Mouse (Mus musculus): Measurements from ENCODE around the gene Pnpla3. TPM values are rescaled to one million over a fixed set of nuclear protein-coding genes. Genes with fewer than 3 reads are reported as not detected.
"Not testable (repeated sequence)": the region's sequence is repeated elsewhere in the genome, so short reads cannot be mapped to it uniquely, and the experiment has no call there.

Gene Pnpla3
- 10 to 100 TPM; 46.4 to 65.3 TPM for total RNA-seq (2021)
- 178 and 239 TPM in 2 replicates for polyA plus RNA-seq (2012; rRNA removed)
- long read RNA-seq, partial matches to known transcripts: 4 of 37 reads
- long read RNA-seq, other reads (novel, unspliced or antisense): 31 of 37 reads

DNA sequence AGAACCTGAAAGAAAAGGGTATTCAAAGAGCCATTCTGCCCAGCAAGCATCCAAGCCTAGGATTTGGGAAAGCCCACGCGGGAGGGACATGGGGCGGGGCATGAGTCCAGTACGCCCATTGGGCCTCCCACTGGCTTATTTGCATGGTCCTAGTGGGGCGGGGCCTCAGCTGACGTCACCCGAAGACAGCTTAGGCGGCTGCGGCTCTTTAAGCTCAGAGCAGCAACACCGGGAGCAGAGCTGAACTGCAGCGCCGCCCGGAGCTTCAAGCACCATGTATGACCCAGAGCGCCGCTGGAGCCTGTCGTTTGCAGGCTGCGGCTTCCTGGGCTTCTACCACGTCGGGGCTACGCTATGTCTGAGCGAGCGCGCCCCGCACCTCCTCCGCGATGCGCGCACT is at the start of gene Pnpla3:
Gene Pnpla3 (plus strand): TSS at position 238 of the 400 bp plus-strand sequence.
- peak; percentile 97 for DNase-seq

DNA sequence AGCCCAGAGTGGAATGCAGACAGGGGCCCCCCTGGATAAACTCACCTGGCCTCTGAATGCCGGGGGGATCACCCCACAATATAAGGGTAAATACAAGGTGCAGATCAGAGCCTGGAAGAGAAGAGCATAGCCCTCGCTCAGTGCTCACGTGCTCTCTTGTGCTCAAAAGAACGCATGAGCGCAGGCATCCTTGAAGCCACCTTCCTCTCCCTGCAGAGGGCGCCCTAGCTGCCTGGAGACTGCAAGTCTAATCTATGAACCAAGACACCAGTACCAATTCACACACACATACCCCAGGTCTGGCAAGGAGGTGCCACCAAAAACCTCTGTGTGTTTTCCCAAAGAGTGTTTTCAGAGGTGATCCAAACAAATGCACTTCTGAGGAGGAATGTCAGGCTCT is 47.0 kb upstream of the Pnpla3 start:
- no peak for DNase-seq

DNA sequence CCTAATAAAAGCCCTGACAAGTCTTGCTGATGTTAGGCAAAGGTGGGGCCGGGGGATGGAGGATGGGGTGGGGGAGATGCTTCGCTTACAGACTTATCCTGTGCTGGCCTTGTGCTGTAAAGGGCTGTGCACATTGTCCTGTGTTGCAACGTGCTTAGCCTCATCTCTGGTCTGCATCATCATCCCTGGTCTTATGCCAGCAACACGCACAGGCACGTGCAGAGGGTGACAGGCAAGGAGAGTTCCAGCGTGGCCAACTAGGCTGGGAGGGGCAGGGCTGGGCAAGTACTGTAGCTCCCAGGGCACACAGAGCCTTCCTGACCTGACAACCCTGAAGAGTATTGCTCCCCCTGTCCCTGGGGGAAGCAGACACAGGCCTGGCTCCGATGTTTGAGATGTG is 46.6 kb upstream of the Pnpla3 start:
- peak; percentile 57 for DNase-seq

DNA sequence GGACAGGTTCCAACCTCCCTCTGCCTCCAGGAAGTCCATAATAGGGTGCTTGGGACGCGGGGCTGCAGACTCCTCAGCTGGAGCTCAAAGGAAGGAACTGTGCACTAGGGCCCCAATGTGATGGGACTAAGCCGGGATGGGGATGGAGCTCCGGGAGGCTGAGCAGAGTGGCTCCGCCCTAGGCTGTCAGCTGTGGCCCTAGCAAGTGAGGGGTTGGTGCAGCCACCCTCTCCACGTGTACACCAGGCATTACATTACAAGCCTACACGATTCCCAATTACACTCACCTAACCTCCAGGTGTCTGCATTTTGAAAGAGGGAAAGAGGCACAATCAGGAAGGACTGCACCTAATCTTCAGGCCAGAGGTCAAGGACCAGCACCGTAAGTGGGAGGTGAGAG is 44.6 kb upstream of the Pnpla3 start, which contains the start of gene Pnpla5:
Gene Pnpla5 (minus strand): TSS at position 101 of the 400 bp plus-strand sequence.
- DNase-seq: no peak

DNA sequence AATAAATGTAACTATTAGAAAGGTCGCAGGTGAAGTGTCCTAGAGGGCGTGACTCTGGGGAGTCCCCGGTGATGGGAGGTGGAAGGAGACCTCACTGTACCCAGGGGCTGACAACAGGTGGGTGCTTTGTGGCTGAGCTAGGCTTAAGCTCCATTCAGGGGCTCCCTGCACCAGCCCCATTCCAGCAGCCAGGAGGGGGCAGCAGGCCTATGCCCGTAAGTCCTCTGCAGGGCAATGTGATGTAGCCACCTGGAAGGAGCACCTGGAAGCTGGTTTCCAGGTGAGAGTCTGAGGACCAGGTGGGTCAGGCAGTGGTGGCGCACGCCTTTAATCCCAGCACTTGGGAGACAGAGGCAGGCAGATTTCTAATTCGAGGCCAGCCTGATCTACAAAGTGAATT is 43.6 kb upstream of the Pnpla3 start:
- no peak for DNase-seq

DNA sequence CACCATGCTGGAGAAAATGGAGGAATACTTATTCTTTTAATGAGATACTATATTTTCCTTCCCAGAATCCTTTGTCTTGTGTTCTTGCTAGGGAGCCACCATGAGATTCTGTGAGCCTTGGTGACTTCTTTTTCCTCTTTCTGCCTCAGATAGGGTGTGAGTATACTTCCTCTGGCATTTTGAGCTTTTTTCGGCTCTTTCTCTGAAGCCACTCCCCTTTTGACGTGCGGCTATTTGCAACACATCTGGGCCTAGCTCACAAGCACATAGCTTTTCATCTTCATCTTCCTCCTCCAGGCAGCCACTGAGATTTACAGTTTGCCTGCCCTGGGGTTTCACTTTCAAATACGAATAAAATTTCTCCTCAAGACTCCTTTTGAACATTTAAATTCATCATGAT is 41.2 kb upstream of the Pnpla3 start:
- DNase-seq: no peak

DNA sequence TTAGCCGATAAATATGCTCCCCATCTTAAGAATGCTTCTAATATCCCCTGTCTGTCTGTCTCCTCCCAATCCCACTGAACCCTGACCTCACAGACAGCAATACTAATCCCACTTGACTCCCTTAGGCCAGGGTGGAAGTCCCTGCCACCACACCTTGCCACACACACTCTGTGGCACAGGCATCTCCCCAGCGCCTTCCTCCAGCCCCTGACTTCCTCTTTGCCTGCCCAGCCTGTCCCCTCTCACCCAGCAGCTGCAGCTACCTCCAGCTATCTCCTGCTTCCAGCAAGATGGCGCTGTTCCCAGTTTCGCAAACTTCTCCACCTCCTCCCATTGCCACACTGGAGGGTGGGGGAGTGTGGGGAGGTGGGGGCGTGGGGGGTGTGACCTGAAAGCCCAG is 40.8 kb upstream of the Pnpla3 start:
- DNase-seq: no peak

DNA sequence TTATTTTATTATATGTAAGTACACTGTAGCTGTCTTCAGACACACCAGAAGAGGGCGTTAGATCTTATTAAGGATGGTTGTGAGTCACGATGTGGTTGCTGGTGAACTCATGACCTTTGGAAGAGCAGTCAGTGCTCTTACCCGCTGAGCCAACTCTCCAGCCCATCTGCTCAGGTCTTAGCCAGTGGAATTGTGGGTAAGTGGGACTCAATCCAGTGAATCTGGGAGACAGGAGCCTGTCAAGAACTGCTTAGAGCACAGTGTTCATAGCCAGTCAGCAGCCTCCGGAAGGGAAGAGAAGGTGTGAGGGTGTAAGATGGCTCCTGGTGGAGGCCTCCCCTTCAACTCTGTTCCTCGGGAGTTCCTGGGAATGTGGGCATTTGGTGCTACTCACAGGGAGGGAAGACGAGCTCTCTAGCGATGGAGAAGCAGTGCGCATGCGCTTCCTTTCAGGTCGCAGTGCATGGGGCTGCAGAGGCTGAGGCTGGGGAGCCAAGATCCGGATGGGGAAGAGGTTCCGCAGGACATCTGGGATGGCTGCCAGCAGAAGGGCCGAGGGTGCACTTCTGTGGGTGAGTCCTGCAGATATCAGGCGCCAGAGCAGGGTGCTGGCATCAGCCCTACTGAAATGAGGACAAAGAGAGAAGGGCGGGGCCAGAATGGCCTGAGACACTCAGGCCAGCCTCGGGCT is 36.4 kb upstream of the Pnpla3 start:
- DNase-seq: peak; percentile 66

DNA sequence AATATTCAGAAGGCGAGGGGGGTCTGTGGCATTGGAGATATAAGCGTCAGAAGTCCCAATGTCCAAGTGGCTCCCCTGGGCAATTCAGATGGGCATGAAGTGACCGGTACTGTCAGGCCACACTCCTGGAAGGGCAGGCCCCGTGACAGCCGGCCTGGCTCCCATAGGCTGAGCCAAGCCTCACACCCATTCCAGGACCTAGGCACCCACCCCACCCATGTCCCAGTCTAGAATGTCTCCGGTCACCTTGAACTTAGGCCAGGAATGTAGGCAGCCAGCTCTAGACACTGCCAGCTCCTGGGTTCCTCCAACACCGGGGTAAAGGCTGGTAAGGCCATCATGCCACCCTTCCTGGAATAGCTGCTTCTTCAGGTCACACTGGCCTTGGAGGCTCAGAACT is 35.7 kb upstream of the Pnpla3 start:
- DNase-seq: peak; percentile 51

DNA sequence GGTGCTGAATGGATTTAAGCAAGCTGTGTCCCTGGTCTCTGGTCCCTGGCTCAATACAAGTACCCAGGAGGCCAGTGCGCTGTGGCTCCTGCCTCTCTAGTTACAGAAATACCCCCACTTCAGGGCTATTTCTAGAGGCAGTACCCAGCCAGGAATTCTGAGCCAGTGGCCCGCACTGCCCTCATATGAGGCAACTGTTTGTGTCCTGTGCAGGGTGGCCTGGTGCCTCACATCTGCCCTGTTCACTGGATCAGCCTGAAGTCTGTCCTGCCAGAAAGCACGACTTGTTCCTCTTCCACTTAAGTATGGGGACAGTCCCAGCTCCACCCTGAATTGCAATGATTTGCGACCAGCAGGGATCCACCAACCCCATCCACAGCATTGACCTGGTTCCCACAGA is 34.2 kb upstream of the Pnpla3 start:
- DNase-seq: peak; percentile 34

DNA sequence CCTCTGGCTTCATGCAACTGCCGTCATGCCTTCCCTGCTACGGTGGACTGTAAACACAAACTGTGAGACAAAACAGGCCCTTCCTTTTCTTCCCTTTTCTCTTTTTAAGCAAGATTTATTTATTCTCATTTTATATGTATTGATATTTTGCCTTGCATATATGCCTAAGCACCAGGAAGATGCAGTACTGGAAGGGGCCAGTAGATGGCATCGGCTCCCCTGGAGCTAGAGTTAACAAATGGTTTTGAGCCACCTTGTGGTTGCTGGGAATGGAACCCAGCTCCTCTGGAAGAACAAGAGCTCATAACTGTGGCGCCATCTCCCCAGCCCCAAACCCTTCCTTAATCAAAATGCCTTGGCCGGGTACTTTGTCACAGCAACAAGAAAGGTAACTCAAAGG is 32.2 kb upstream of the Pnpla3 start:
- DNase-seq: no peak

DNA sequence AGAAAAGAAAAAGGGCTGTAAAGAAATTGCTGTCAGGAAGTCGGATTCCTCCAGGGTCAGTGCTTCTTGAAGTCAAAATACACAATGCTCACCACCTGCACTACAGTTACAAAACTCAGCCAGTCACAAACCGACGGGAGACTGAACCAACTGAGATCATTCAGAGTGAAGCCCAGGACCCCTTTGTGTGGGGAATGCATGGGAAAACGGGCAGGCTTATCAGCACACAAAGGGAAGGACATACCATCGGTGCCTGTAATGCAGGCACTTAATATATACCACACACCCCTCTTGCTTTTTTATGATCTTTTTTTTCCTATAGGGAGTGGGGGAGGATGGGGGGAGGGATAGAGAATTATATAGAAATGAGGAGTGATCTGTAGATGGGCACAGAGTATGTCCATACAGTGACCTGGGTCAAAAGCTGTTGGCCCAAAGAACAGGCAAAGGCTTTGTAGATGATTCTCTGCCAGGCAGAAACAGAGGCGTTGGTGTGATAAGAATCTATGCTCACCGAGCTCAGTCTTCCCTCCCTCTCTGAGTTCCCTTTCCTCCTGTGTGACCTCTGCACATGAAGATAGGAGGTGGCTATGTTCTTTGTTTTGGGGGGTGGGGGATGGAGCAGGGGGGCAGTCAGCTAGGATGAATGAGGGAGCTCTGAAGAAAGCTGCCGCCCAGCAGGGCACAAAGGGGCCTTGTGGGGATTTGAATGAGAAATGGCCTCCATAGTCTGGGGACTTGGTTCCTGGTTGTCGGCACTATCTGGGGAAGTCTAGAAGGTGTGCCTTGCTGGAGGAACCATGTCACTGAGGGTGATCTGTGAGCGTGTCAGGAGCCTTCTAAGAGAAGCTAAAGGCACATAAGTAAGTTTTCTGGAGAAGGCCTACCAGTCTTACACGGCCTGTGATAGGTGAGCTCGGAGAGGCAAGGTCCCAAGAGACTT is 30.9 kb upstream of the Pnpla3 start:
- DNase-seq: no peak

DNA sequence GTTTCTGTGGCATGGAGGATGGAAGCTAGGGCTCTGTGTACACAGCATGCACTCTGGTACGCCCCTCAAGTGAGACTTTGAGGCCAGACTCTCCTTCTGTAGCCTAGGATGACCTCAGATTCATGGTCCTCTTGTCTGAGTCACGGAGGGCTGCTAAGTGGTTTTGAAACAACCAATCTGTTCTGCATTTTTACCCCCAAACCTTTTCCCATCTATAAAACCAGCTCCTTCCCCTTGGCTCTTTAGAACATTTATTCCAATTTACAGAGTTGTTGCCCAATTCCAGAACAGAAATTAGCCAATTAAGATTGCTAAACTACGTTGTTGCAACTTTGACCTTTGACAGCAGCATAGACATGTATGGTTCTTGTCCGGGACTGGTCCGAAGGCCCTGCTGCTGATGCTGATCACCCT is 28.0 kb upstream of the Pnpla3 start:
- DNase-seq: peak; percentile 7

DNA sequence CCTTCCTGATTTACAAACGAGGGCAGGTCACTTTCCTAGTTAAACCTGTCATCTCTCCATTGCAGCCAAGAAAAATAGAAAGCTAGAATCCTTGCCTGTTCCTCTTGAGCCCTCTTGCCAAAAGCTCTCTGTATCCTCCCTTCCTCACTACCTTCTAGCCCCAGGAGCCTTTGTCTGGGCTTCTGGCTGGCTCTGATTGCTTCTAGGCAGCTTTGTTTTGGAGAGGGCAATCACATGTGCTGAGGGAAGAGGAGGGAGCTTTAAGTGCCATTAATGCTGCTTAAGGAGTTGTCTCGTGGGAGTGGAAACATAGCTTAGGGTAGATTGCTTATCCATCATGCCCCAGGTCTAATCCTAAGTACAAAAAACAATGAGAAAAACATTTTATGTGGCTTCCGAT is 27.5 kb upstream of the Pnpla3 start:
- no peak for DNase-seq

DNA sequence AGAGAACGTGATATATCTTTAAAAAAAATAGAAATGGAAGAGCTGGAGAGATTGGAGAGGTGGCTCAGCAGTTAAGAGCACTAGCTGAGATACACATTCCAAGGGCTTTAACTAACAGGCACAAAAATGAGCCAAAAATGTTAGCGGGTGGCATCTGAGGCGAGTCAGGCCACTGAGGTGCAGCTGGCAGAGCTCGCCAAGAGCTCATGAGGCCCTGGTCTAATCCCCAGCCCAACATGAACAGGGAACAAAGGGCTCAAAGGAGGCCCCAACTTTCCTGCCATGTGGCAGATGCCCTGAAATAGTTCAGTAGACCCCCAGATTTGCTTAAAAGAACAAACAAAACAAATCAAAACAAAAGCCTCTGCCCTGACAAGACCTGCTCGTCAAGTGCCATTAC is 26.7 kb upstream of the Pnpla3 start:
- DNase-seq: no peak

DNA sequence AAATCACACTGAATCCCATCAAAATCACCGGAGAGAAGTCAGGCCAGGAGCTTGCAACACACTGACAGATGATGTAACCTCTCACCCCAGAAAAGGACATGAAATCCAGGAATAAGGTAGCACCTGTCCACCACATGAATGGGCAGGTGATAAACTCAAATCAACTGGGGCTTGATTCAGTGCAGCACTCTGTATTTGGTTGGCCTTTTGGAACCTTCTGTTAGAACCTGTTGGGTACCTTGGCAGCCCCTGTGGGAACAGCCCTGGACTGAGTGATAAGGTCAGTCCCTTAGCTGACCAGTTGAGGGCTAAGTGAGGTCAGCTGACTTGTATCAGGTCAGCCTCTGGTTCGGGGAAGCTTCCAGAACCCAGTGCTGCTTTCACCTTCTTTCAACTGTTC is 11.5 kb upstream of the Pnpla3 start:
- peak; percentile 24 for DNase-seq

DNA sequence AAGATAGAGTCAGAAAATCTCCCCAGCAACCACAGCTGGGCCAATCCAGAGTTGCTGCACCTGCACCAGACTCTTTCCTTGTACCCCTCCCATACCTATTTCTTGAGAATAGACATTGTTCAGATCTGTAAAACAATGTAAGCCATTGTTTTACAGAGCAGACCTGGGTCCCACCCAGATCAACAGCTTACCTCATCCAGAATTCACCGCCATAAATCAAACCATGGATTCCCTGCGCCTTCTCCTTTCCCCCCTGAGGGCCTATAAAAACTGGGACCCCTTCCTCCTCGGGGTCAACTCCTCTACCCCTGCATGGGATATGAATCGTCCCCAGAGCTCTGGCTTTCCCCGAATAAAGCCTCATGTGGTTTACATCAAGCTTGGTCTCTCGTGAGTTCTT is 10.1 kb upstream of the Pnpla3 start:
- DNase-seq: not testable (repeated sequence)

DNA sequence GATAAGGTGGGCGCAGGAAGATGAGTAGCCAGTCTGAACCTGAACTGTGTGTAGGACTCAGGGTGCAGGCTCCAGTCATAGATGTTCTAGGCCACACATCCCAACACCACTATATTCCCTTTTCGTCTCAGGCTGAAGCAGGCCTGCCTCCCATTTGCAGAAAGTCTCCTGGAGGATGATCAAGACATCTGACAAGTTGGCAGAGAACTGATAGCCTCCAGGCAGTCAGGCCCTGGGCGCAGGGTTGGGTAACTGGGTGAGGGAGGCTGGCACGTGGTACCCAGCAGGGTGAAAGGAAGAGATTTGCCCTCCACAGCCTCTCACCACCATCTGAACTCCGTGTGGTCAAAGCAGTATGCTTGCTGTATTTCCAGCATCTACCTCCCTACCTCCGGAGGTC is 5.8 kb upstream of the Pnpla3 start:
- peak; percentile 33 for DNase-seq

DNA sequence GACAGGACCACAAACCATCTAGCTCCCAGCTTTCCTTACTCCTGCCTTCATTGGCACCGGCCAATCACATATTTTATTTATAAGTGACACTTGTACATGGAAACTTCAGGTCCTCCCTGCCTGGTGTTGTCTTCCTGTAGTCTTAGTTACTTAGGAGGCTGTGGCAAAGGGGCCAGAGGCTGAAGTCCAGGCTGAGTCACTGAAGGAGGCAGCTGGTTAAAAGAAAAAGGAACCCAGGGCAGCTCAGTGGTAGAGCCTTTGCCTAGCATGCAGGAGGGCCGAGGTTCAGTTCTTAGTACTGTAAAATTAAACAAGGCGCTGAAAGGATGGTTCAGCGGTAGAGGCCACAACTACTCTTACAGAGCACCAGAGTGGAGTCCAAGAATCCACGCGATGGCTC is 819 bp upstream of the Pnpla3 start:
- no peak for DNase-seq

DNA sequence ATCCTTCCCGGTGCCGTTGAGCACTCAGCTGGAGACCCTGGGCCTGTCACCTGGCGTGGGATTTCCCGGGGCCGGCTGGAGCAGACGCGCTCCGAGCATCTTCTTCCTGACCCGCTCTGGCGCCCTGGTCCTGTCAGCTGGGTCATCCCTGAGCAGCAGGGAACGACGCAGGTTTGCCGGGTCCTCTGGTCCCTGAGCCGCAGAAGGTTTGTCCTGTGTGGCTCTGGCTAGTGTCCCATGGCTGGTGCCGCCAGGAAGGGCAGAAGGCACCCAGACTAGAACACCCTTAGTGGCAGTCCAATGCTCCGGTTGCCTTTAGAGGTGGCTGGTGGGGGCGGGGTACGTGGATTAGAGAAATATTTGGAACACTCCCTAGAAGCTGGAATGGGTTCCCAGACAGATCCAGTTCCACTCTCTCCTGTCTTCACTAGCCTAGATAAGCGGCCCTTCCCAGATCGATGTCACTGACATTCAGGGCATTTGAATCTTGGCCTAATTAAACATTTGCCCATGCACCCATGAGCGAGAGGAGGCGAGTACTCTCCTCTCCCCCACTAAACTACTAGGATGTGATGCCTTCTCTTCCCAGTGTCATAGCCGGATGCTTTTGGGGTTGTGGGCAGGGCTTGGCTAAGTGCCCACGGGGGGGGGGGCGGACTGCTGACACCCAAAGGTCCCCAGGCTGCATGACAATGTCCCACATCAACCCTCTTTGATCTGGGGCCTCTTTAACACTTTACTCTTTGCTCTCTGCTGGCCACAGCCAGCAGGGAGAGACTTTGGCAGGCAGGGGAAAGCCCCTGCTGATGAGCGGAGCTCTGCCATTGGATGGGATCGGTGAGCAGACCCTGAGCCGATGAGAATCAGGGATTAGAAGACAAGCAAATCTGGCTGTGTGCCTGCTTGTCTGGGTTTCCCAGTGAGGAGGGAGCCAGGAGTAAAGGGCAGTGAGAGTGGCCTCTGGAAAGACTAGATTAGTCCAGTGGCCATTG is 829 bp downstream of the Pnpla3 start:
- peak; percentile 48 for DNase-seq

DNA sequence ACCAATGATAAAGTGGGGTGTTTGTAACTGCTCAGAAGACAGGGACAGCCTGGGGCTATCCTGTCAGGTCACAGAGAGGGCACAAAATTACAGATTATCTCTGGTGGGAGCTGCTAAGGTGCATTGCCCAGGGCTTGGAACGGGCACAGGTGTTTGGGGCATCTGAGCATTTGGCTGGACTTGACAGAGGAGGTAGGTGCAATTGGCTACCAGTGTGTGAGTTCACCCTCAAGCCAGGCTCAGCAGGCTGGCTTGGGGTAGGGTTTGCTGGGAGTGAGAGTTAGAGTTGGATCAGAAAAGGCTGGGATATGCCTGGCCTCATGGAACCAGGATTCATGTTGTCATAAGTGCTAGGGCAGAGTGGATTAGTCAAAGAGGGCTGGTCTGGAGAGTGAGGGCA is 1.9 kb downstream of the Pnpla3 start:
- no peak for DNase-seq

DNA sequence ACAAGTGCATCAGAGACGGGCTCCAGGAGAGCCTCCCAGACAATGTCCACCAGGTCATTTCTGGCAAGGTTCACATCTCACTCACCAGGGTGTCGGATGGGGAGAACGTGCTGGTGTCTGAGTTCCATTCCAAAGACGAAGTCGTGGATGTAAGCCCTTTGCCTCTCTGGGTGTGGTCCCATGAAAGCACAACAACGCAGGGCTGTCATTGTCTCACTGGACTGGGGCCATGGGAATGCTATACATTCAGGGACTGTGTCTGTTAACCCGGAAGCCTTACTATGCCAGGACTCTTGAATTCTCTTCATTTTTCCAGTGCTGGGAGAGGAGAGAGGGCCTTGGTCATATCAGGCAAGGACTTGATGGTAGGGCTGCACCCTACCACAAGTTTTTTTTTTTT is 3.5 kb downstream of the Pnpla3 start:
- DNase-seq: no peak
